Mouse (Mus musculus): ENCODE measurements around the gene Cacnb2. TPM values are rescaled to one million over a fixed set of nuclear protein-coding genes. Genes with fewer than 3 reads are reported as not detected.

The Cacnb2 gene
- polyA plus RNA-seq, 1 experiment from 2014 or later: 1.8 TPM

DNA sequence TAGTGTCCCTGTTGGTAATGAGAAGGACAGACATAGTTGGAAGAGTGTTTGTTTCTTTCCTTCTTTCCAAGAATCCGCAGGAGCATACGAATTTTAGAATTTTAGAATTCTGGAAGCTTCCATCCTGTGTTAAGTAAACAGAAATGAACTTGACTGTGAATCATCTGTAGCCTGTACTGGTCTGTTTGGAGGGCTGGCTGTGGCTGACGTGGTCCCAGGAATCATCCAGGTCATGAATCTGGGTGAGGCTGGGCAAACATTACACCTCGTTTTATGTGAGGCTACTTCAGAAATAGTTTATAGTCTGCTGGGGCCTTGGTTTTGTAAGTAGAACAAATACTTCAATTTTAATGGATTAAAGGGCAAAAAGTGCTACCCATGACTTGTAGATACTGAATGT, 18.0 kb downstream of the Cacnb2 start:
- no peaks in the 10 kb centered on the region for H3K4me1 ChIP-seq
- no peaks in the 10 kb centered on the region for H3K27me3 ChIP-seq (ENCODE audit: low read depth, poor library complexity, severe bottlenecking)
- no peak overlapping the region for H3K4me3 ChIP-seq
- H3K27ac ChIP-seq (replicated peaks): no peak overlapping the region
- WGBS: 90% methylated on average over 4 of the region's 4 CpGs
- no peaks in the 10 kb centered on the region for H3K9me3 ChIP-seq (replicated peaks)
- no peak for DNase-seq (ENCODE audit: low spot score)
- no peaks in the 10 kb centered on the region for H3K36me3 ChIP-seq

DNA sequence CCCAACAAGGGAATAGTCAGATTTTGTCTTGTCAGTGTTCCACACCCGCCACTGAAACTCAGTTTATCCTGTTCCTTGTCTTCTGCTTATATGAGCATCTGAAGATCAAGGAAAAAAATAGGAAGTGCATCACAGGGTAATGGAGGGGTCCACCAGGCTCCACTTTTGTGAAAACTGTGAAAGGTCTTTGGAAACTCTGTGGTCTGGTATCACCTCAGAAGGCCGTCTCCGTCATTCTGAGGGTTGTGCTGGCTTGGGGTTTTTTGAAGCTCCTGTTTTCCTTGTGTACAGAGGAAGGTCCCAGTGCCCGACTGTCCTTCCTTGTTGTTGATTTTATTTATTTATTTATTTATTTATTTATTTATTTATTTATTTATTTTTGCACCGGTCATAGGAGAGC, 20.9 kb downstream of the Cacnb2 start:
- Histone ChIP-seq H3K9me3 (replicated peaks) (no peaks in the 10 kb centered on the region), H3K4me3 (no peak overlapping the region), H3K36me3 (no peaks in the 10 kb centered on the region), H3K4me1 (no peaks in the 10 kb centered on the region), H3K27me3 (ENCODE audit: low read depth, poor library complexity, severe bottlenecking) (no peaks in the 10 kb centered on the region), H3K27ac (replicated peaks) (no peak overlapping the region)
- WGBS: 91% methylated on average over 5 of the region's 5 CpGs
- DNase-seq (ENCODE audit: low spot score): no peak

DNA sequence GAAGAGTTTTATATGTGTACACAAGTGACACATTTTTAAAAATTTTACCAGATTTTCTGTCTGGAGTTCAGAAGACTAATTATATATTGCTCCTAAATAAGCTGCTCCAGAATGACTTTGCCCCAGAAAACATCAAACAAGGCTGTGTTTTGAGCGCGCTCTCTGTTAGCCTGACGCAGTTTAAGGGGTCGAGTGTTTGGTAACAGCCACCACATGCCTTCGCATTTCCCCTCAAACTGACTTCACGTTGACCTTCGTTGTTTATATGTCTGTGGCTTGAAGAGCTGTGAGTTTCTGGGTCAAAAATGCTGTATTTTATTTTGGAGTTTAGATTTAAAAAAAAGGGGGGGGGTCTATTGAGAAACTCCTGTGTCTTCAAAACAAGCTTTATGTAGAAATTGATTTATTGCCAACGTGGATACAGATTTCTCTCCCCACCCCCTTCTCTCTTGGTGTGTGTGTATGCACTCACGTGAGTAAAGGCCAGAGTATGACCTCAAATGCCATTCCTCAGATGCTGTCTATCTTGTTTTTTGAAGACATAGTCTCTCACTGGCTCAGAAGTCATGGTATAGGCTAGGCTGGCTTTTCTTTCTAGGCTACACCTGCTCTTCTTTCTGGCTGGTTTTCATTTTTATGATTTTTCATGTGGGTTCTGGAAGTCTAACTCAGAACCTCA, 27.1 kb downstream of the Cacnb2 start:
- H3K4me3 ChIP-seq: no peak overlapping the region
- H3K9me3 ChIP-seq (replicated peaks): no peaks in the 10 kb centered on the region
- 86% methylated on average over 9 of the region's 9 CpGs for WGBS

DNA sequence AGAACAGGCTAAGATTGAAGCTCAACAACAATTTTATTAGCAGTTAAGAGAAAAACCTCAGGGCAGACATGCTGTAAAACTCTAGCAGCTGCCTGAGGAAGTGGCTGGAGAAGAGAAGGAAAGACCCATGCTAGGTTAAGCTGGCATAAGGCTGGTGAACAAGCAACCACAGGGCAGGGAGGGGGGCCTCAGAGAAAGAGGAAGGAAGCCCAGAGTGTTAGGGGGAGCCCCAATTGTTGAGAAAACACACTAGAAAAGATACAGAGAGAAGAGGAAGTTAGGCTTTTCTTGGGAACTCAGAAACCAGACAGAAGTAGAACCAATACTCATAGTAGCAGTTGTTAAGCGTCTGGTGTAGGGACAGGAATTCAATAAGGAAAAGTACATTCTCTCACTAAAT, 28.7 kb downstream of the Cacnb2 start:
- no peak overlapping the region for H3K27ac ChIP-seq (replicated peaks)
- H3K4me1 ChIP-seq: no peaks in the 10 kb centered on the region
- DNase-seq (ENCODE audit: low spot score): no peak
- H3K27me3 ChIP-seq (ENCODE audit: low read depth, poor library complexity, severe bottlenecking): no peaks in the 10 kb centered on the region
- no peak overlapping the region for H3K4me3 ChIP-seq
- H3K9me3 ChIP-seq (replicated peaks): no peaks in the 10 kb centered on the region
- WGBS: 80% methylated on average over 1 of the region's 1 CpGs
- no peaks in the 10 kb centered on the region for H3K36me3 ChIP-seq

More for the DNA sequence above, 27.1 kb downstream of the Cacnb2 start:
- no peaks in the 10 kb centered on the region for H3K27me3 ChIP-seq (ENCODE audit: low read depth, poor library complexity, severe bottlenecking)
- no peak overlapping the region for H3K27ac ChIP-seq (replicated peaks)
- H3K36me3 ChIP-seq: no peaks in the 10 kb centered on the region
- H3K4me1 ChIP-seq: no peaks in the 10 kb centered on the region
- DNase-seq (ENCODE audit: low spot score): no peak

DNA sequence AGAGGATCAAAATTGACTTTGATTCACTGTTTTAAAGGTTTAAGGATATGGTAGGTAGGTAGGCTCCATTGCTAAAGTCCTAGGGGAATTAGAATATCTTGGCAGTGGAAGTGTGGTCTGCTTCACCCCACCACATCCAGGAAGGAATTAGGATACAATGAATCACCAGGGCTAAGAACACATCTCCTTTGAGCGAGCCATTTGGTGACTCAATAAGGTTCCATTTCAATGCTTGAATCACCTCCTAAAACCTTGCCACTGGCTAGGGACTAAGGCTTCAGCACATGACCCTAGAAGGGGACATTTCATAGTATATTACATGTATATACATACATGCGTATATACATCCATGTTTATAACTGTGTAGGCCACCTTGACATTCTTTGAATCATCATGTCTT, 30.3 kb downstream of the Cacnb2 start:
- H3K4me3 ChIP-seq: no peak overlapping the region
- no peaks in the 10 kb centered on the region for H3K27me3 ChIP-seq (ENCODE audit: low read depth, poor library complexity, severe bottlenecking)
- 92% methylated on average over 2 of the region's 2 CpGs for WGBS
- no peak overlapping the region for H3K27ac ChIP-seq (replicated peaks)
- no peak for DNase-seq (ENCODE audit: low spot score)
- no peaks in the 10 kb centered on the region for H3K36me3 ChIP-seq
- H3K9me3 ChIP-seq (replicated peaks): no peaks in the 10 kb centered on the region
- no peaks in the 10 kb centered on the region for H3K4me1 ChIP-seq

GRCm38 (mm10) chr2:14639266-14639665, 36.4 kb downstream of the Cacnb2 start:
- Histone ChIP-seq H3K4me3 (no peak overlapping the region), H3K27ac (replicated peaks) (no peak overlapping the region), H3K9me3 (replicated peaks) (no peaks in the 10 kb centered on the region), H3K36me3 (no peaks in the 10 kb centered on the region), H3K4me1 (no peaks in the 10 kb centered on the region), H3K27me3 (ENCODE audit: low read depth, poor library complexity, severe bottlenecking) (no peaks in the 10 kb centered on the region)
- no peak for DNase-seq (ENCODE audit: low spot score)
- WGBS: 87% methylated on average over 4 of the region's 4 CpGs

GRCm38 (mm10) chr2:14639877-14640276, 37.0 kb downstream of the Cacnb2 start:
- Histone ChIP-seq H3K27me3 (ENCODE audit: low read depth, poor library complexity, severe bottlenecking) (no peaks in the 10 kb centered on the region), H3K27ac (replicated peaks) (no peak overlapping the region), H3K9me3 (replicated peaks) (no peaks in the 10 kb centered on the region), H3K36me3 (no peaks in the 10 kb centered on the region), H3K4me1 (no peaks in the 10 kb centered on the region), H3K4me3 (no peak overlapping the region)
- no peak for DNase-seq (ENCODE audit: low spot score)
- WGBS: 86% methylated on average over 6 of the region's 6 CpGs

- Histone ChIP-seq H3K27ac (replicated peaks) (no peak overlapping the region), H3K9me3 (replicated peaks) (no peaks in the 10 kb centered on the region), H3K27me3 (ENCODE audit: low read depth, poor library complexity, severe bottlenecking) (no peaks in the 10 kb centered on the region), H3K36me3 (no peaks in the 10 kb centered on the region), H3K4me1 (no peaks in the 10 kb centered on the region), H3K4me3 (no peak overlapping the region)
- WGBS: 87% methylated on average over 2 of the region's 2 CpGs
- DNase-seq (ENCODE audit: low spot score): no peak
Measured at GRCm38 (mm10) chr2:14641040-14641439, 38.2 kb downstream of the Cacnb2 start.

- WGBS: 80% methylated on average over 2 of the region's 2 CpGs
- Histone ChIP-seq H3K4me3 (no peak overlapping the region), H3K27me3 (ENCODE audit: low read depth, poor library complexity, severe bottlenecking) (no peaks in the 10 kb centered on the region), H3K9me3 (replicated peaks) (no peaks in the 10 kb centered on the region), H3K36me3 (no peaks in the 10 kb centered on the region), H3K27ac (replicated peaks) (no peak overlapping the region), H3K4me1 (peaks cover 4% of the 10 kb centered on the region)
- no peak for DNase-seq (ENCODE audit: low spot score)
Measured at GRCm38 (mm10) chr2:14651268-14651667, 48.4 kb downstream of the Cacnb2 start.

DNA sequence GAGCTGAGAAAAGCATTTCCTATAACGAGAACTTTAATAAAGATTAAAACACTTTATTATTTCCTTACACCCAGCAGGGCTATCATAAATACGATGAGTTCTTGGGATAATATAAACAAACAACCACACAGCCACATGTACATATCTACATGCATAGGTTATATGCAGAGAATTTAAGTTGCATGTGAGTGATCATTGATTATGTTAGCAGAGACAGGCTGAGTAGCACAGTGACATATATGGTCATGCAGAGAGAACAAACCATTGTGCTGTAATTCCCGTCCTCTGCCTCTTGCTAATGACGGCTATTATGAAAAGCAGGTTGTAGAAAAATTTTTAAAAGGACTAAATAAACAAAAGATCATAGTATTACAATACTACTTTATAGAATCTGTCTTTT, 53.8 kb downstream of the Cacnb2 start:
- H3K4me1 ChIP-seq: peaks cover 17% of the 10 kb centered on the region
- H3K36me3 ChIP-seq: no peaks in the 10 kb centered on the region
- H3K4me3 ChIP-seq: no peak overlapping the region
- H3K27ac ChIP-seq (replicated peaks): no peak overlapping the region
- no peak for DNase-seq (ENCODE audit: low spot score)
- WGBS: 72% methylated on average over 4 of the region's 4 CpGs
- H3K27me3 ChIP-seq (ENCODE audit: low read depth, poor library complexity, severe bottlenecking): no peaks in the 10 kb centered on the region
- H3K9me3 ChIP-seq (replicated peaks): no peaks in the 10 kb centered on the region

DNA sequence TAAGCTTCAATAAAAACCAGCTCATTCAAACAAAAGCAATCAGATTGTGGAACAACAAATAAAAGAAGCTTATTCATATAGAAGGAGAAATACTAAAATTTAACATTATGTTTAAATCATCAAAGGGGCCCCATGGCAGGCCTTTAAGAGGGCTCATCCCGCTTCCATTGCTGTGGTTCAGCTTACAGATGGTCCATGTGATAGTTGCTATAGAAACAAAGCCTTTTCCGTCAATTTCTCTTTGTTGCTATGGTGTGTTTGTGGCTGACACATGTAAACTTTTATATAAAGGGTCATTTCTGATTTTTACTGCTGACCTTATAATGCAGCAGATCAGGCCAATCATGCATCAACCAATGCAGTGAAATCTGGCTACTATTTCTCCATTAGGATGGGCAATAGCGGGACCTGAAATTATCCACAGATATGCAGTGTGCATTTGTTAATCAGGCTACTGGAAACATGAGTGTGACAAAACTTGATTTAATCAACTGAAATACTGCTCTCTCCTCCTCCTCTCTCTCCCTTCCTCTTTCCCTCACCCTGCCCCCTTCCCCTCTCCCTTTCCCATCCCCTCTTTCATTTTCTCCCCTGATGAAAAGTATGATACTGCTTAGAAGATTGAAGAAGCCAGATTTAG, 54.4 kb downstream of the Cacnb2 start:
- H3K36me3 ChIP-seq: no peaks in the 10 kb centered on the region
- no peak for DNase-seq (ENCODE audit: low spot score)
- H3K27ac ChIP-seq (replicated peaks): no peak overlapping the region
- no peaks in the 10 kb centered on the region for H3K9me3 ChIP-seq (replicated peaks)
- no peak overlapping the region for H3K4me3 ChIP-seq
- WGBS: 76% methylated on average over 3 of the region's 3 CpGs
- H3K4me1 ChIP-seq: peaks cover 17% of the 10 kb centered on the region
- no peaks in the 10 kb centered on the region for H3K27me3 ChIP-seq (ENCODE audit: low read depth, poor library complexity, severe bottlenecking)

DNA sequence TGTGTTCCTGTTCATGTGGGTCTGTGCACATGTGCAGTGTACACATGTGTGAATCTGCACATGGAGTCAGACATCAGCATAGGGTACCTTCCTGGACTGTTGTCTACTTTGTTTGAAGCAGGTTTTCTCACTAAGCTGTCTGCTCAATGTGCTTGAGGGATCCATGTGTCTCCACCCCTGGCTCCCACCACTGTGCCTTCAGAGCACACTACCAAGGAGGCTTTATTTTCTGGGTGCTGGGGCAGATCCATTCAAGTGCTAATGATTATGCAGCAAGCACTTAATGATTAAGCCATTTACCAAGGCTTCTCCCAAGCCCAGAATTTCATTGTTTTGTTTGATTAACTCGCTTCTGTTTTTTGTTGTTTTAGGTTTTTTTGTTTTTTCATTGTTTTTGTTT, 62.3 kb downstream of the Cacnb2 start:
- Histone ChIP-seq H3K27ac (replicated peaks) (0 out of 2 replicates have a peak overlapping the region, but pooled peaks have one; percentile 28), H3K27me3 (ENCODE audit: low read depth, poor library complexity, severe bottlenecking) (no peaks in the 10 kb centered on the region)
- WGBS: 16% methylated on average over 1 of the region's 1 CpGs

DNA sequence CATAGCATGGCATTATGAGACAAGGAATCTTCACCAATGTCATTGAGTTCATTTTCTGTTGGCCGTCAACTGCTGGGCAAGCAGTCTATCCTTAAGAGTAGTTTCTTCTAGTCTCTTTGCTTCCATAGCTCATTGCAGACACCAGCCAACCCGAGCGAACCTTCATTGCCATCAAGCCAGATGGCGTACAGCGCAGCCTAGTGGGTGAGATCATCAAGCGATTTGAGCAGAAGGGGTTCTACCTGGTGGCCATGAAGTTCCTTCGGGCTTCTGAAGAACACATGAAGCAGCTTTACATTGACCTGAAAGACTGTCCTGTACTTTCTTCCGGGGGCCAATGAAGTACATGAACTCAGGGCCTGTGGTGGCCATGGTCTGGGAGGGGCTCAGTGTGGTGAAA, 69.2 kb downstream of the Cacnb2 start:
- no peaks in the 10 kb centered on the region for H3K9me3 ChIP-seq (replicated peaks)
- H3K4me3 ChIP-seq: no peak overlapping the region
- no peak overlapping the region for H3K27ac ChIP-seq (replicated peaks)
- whole genome bisulfite sequencing: 94% methylated on average over 8 of the region's 8 CpGs
- no peaks in the 10 kb centered on the region for H3K4me1 ChIP-seq
- DNase-seq (ENCODE audit: low spot score): no peak
- no peaks in the 10 kb centered on the region for H3K27me3 ChIP-seq (ENCODE audit: low read depth, poor library complexity, severe bottlenecking)
- H3K36me3 ChIP-seq: no peaks in the 10 kb centered on the region

More for the DNA sequence above, 62.3 kb downstream of the Cacnb2 start:
- DNase-seq (ENCODE audit: low spot score): no peak
- Histone ChIP-seq H3K36me3 (no peaks in the 10 kb centered on the region), H3K9me3 (replicated peaks) (no peaks in the 10 kb centered on the region), H3K4me3 (no peak overlapping the region), H3K4me1 (peaks cover 7% of the 10 kb centered on the region)

All from midbrain, embryonic 10.5 days (tissue).